Mouse (Mus musculus) cerebellum, postnatal 25 days (tissue): ENCODE measurements around the gene Mark1.

ENCODE experiments used
- DNase-seq, 2 experiments: peaks; one replicate each; pipeline ENCODE4 v3.0.0; 2021; ENCODE audit warnings: mixed read lengths in 2 of 2

Gene Mark1

DNA sequence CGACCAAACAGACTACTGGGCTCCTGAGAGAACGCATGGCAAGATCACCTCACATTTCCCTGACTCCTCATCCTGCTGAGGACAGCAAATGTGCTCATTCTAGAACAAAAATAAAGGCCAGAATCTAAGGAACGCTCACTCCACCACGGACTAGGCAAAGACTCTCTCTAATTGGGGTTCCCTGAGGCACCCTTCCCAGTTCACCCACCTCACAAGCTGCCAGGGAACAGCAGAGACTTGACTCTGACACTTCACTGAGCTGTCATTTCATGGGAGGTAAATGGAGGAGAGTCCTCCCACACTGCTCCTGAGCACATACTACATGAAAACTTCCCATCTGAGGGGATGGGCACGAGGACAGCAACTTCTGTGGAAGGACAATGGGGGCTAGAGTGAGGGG is 37.5 kb downstream of the Mark1 start:
- DNase-seq, result no peak

DNA sequence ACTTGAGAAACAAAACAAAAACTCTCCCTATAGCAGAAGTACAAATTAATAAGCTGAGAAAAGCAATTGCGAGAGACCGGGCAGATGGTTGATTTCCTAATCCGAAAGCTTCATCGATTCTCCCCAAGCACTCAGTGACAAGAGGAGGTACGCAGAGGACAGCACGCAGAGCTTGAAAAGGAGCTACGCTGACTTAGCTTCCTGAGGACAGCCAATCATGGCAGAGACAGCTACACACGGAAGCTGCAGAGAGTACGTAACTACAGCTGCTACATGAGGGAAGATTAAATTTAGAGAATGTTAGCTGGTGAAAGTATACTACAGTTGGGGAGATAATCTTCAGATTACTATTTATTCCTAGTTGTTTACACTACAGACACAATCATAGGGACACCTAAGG is 40.6 kb downstream of the Mark1 start:
- no peak for DNase-seq

DNA sequence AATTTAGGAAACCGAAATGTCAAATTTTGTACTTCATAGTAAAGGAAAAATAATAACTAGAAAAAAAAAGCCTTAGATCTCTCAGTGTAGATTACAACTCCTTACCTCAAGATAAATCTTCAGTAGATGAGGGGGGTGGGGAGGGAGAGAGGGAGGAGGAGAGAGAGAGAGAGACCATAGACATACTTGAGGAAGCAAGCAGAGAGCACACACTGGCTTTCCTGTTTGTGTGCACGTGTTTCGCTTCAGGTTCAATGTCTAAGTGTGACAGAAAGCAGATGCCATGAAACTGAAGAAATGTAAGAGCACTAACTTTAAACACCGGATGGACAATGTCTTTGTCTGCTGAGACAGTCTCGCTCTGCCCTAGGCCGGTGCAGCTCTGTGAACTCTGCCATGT is 41.0 kb downstream of the Mark1 start:
- DNase-seq, result no peak

DNA sequence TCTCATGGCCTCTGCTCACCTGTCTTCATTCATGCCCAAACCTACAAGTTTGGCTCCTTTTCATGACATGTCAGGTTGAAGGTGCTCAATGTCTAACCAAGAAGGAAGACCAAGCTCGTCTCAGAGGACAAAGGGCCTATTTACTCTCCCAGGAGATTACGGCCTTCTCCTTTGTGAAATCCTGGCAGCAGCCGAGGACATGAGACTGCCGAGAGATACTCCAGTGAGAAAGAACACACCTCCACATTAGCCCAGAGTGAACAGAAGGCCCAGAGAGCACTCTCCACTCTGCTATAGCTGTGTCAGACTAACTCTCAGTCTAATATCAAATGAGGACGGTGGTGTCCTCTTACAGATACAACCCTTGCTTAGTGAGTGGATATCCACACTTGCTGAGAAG is 47.6 kb downstream of the Mark1 start:
- DNase-seq, result no peak

DNA sequence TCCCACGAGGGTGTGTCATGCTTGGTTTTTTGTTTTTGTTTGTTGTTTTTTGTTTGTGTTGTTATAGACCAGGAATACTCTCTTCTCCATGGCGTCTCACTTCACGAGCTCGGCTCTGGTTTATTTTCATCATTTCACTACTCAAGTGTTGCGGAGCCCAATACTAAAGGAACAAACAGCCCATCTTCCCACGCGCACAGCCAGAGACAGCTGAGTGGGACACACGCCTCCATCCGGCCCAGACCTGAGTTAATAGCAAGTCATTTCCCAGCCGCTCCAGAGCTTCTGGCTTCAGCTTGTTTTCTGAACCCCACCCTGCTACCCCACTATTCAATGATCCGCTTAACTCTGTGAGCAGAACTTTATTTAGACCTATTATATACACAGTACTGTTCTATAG is 48.3 kb downstream of the Mark1 start:
- no peak for DNase-seq

DNA sequence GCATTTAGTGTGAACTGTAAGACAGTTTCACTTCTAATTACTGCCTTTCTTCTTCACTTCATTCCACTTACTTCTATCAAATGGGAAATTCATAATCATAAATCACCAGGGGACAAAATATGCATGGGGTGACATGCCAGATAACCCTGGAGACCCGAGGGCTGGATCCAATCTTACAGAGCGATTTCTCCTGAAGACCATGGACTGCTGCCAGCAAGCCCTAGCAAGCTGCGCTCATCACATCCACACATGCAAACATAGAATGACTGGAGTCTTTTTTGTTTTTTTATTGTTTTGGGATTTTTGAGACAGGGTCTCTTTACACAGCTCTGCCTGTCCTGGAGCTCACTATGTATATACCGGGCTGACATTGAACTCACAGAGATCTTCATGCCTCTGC is 61.3 kb downstream of the Mark1 start:
- no peak for DNase-seq

DNA sequence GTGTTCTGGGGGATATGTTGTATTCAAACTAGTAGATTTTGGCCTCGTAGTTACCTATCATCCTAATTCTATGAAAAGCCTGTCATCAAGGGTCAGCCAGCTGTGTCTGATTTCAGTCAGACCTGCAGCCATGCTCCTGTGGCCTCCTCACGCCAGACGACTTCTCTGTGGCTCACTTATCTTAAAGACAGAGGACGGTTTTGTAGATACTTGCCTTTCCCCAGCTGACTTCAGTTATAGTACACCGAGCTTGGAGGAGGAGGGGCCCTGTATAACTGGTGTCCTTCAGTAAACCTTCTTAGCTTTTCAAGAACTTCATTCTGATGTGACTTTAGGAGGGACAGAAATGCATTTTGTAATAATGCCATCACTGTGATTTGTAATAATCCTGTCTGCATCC is 63.4 kb downstream of the Mark1 start:
- no peak for DNase-seq

DNA sequence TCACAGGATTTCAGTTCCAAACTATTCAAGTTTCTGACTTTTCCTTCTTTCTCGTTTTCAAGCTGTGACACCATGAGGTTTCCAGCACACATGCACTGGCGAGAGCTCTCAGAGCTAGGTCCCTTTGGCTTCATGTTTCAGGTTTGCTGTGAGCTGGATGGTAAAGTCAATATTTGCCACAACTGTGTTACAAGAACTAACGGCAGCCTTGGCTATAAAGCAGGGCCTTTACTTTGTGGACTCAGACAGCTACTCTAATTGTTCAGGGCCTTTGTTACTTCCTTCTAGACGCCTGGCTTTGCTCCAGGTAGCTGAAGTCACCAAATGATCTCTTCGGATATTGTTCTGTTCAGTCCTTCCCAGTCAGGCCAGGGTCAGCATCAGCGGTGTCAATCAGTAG is 63.9 kb downstream of the Mark1 start:
- no peak for DNase-seq

DNA sequence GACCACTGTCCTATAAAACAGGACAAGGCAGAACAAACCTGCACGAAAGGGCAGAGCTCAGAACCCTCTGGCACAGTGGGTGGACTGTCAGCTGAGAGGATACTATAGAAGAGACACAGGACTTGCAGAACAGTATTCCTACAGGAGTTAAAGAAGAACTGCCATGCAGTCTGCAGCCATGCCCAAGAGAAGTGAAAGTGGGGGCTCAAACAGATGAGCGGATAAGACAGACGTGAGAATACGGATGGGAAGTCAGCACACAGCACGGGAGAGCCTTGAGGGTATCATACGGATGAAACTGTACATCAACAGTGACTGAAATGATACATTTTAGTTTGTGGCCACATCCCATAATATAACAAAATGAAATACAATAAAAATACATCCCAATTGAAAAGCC is 68.3 kb downstream of the Mark1 start:
- DNase-seq, result no peak

DNA sequence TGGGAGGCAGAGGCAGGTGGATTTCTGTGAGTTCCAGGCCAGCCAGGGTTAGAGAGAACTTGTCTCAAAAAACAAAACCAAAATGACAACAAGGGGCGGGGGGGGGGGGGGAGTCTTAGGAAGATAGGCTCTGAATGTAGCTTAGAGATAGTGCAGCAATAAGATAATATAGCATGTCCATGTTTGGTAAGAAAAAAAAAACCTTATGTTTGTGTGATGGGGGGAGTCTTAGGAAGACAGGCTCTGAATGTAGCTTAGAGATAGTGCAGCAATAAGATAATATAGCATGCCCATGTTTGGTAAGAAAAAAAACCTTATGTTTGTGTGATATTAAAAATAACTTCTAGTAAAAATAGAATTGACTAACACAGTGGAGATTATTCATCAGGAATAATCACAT is 71.0 kb downstream of the Mark1 start:
- no peak for DNase-seq

DNA sequence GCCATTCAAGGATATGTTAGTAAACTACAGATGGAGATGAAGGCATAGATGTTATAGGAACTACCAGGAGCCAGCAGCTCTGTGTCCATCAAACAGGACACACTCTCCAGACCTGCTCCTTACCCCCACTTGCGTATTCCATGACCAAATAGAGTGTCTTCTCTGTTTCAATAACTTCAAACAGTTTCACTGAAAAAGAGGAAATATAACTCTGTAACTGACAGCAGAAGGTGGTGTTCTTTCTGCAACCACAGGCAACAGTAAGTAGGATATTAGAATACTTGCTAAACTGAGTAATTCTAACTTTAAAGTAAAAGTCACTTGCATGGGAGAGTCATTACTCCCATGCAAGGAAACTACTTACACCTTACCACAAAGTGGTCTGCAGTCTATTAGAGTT is 71.5 kb downstream of the Mark1 start:
- no peak for DNase-seq

DNA sequence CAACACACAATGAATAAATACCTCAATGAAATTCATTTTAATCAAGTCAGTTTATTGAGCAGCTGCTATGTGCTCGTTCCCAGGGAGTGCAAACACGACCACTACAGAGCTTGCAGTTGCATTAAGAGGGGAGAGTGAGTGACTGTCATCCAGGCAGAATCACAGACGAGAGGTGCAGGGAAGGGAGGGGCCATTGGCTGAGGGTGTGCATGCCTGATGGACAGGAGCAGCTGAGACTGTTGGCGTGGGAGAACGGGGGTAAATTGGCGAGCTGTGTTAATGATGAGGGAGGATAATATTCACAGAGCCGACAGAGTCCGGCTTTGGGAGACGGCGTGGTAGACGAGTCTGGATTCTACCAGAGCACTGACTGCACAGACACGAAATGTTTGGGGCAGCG is 76.5 kb downstream of the Mark1 start:
- DNase-seq, result no peak

DNA sequence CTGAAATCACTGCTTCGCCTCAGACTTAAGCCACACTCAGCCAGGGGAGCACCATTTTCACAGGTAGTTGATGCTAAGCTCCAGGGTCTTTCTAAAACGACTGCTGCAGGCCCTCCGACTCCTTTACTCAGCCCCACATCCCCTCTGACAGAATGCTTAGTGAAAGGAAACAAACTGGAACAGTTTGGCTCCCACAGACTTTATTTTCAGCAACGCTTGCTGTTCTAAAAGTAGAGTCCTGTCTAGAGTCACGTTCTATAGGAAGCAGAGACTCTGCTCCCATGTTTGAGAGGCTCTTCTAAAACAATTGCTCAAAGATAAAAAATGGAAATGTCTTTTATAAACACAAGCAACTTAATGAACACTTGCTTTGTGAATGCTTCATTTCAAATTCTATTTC is 79.3 kb downstream of the Mark1 start:
- DNase-seq, result no peak

DNA sequence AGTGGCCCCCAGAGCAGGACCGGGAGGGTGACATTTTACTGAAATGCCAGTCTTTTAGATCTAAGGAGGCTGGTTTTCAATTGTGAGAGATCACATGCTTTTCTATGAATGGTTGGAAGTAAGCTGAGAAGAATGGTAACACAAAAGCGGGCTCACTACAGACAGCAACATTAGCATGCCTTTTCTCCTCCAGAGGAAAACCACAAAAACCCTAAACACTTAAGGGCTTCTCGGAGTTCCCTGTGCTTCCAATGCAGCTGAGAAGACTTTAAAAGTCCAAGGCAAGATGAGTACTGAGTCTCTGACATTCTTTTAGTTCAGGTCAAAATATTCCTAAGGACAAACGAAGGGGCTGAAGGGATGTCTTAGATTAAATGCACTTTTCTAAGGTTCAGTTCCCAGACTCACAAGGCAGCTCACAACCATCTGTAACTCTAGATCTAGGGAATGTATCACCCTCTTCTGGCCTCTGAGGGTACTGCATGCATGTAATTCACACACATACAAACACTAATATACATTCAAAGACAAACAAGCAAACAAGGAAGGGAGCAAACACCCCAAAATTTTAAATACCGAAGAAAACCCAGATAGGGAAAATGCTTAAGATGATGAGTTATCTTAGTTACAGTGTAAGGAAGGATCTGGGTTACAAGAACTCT is 81.0 kb downstream of the Mark1 start:
- no peak for DNase-seq

DNA sequence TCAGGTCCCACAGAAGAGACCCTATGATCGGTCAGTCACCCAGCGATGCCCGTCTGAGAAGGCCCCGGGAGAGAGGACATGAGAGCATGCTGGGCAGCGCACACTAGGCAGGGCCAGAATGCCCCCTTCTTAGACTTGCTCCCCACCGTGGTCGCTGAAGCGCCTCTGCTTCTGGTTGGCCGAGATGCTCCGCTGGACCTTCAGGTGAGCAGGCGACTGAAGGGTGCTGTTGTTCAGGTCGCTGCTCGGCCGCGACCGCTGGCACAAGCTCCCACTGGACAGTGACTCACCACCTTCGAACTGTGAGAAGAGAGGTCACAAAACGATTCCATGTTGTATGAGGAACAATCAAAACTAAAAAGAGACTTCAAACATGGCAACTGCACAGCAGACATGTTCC is 87.0 kb downstream of the Mark1 start:
- DNase-seq, result no peak

DNA sequence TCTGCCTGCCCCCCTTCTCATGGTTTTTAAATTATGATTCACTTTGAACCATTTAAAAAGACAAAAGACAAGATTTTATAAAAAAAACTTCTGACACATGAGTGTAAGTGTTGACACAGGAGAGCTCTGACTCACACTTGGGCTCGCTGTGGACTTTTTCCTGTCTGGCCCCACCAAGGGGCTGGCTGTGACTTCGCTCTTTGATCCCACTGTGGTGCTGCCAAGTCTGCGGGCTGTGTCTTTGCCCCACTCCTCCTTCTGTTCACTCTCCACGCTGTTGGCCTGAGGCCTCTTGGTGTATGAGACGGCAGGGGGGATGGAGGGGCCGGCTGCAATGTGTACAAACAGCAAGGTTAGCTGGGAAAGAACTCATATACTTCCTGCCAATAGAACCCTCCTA is 87.5 kb downstream of the Mark1 start:
- no peak for DNase-seq

DNA sequence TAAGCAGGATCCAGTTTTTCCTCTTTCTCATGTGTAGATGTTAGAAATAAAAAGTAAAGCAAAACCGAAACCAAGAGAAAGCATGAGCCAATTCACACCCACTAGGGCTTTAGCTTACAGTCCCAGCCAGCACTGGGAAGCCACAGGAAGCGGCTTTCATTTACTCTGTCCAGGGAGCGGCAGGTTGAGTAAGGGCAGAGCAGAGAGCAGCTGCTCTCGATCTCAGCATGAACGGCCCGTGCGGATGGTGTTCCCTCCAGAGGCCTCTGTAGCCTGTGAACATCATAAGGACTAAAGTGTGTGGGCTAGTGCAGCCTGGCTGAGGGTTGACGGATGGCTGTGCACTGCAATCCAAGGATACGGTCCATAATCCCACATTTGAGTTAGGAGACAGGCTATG is 90.8 kb downstream of the Mark1 start:
- DNase-seq, result no peak

DNA sequence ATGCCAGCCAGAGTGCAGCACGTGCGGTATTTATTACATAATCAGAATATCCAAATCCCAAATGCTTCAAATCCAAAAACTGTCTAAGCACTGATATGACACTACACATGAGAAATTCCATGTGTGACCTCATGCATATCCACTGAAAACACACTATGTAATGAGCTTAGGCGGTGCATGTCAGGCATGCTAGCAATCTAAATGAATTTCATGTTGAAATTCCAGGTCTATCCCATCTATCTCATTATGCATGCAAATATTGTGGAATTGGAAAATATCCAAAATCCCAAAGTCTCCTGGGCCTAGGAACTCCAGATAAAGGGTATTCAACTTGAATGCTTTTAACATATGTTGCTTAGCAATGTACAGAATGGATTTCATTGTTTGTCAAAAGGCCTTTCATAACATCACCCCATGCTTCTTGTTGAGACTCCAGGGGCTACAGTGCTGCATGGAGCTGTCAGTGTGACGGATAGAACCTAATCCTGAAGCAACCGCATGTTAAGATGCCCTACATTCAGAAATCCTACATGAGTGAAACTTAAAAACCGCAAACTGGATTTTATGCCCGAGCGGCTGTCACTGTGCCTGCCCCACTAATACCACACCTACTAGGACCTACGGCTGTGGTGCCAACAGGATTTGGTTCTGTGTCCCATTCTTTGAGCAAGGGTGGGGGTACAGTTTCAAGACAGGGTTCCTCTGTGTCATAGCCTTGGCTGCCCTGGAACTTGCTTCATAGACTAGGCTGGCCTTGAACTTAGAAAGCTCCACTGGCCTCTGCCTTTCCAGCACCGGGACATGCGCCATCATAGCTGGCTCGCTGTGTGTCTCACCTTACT is 93.2 kb downstream of the Mark1 start:
- DNase-seq, result no peak

DNA sequence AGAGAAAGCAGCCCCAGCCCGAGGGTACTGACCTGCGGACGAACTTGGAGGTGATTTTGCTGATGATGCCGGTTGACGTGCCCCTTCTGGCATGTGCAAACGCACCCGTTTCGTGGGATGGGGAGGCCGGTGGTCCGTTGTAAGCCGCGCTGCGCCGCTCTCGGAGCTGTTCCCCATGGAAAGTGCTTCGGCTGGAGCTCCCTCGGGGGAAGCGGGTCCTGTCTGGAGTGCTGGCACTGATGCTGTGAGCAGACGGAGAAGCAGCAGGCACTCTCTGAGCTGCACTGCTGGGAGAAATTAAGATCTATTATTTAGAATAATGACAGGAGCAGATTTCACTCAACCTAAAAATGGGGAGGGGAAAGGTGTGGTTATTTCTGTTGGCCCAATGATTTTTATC is 94.0 kb downstream of the Mark1 start:
- DNase-seq, result peak; percentile 83 to 86

DNA sequence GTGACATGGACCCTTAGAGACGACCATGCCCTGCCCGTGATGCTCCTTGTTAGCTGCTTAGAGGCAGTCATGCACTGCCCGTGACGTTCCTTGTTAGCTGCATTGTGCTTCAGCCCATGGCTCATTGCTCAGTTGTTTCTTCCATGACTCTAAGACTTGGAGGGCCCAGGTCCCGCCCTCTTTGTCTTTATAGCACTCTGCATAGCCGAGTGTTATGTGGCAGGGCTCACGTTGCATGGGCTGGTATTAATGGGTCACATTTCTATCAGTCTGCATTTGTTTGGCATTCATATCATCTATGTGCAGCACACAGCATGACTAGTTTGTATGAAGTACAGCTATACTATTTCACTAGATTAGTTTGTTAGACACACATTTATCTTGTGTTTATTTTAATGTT is 95.7 kb downstream of the Mark1 start:
- DNase-seq, result no peak

DNA sequence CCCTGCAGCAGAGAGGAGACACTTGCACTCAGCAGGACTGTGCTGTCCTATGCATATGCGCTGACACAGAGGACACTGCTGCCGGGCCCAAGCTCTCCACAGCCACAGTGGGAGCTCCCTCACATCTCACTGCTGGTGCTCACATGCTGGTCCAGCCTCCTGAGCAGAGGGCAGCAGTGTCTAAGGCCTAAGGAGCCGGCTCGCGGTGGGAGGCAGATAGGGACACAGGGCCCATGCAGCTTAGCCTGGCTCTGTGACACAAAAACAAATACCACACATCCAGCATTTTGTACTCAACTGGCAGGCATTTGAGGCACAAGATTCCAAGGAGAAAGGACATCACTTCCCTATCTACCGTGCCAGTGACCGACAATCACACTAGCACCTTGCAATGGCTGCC is 96.5 kb downstream of the Mark1 start:
- DNase-seq, result no peak

DNA sequence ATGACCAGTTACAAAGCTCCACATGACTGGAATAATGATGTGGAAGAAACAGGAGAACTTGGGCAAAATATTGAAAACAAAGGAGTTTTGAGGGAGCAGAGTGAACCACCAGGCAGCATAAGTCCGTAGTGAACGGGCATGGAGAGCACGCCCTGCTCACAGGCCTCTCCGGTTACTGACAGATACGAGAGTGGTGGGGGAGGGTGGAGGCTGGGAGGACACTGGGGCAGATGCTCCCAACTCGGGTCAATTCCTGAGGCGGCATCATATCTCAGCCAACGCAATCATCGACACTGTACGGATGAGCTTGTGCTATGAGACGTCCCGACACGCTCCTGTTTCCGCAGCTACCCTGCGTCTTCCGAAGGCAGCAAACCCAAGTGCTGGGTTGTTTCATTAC is 102.0 kb downstream of the Mark1 start:
- no peak for DNase-seq

DNA sequence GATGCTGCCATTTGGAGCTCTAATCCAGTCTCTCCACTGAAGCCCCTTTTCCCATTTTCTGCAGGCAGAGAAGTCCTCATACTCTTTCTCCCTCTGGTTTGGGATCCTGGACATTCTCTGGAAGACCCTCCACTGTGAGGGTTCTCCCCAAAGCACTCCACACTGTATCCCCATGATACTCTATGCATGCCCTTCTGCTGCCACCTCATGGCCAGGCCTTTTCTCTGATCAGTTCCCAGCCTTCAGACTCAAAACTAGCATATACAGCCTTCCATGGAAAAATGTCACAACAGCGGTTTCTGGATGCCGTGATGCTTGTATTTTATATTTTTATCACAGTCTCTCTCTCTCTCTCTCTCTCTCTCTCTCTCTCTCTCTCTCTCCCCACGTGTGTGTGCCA is 107.4 kb downstream of the Mark1 start:
- no peak for DNase-seq

DNA sequence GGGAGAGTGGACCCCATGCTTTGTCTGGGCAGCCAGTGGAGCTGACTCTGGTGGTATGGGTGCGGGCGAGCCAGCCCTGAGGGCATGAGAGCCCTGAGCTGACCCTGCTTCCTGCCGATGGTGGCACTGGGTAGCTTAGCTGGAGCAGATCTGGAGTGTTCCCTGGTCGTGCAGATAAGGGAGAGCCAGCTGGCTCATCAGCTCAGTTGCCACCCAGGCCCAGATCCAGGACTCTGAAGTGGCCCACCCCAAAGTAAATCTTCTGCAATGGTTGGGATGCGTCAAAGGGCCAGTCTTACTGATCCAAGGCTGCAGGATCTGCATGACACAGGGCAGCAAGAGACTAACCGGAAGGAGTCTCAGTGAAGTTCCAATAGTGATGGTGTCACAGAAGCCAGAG is 109.9 kb downstream of the Mark1 start:
- no peak for DNase-seq

DNA sequence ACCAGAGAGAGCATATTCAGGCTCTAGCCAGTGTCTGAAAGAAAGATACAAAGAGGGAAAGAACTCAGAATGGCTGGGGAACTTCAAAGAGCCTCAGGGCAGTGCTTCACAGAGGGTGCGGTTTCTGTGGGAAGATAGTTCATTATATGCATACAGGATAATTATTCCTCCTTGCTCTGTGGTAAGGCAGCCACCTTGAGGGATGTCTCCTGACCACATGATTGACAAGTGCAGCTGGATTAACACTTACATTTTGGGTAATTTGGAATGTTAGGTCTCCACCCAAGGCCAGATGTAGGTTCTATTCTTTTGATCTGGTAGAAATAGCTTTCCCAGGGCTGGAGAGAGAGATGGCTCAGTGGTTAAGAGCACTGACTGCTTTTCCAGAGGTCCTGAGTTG is 113.2 kb downstream of the Mark1 start:
- DNase-seq, result no peak
